Mouse (Mus musculus) forebrain, embryonic 16.5 days (tissue): Measurements from ENCODE around the gene Vps52. TPM values are rescaled to one million over a fixed set of nuclear protein-coding genes. Genes with fewer than 3 reads are reported as not detected.

Experiments used
- ATAC-seq: fragments of 200-750 bp; cut with Nextera tagmentation; 2 replicates; pipeline ENCODE4 v1.8.0; 2017; ENCODE audit warnings: mild to moderate bottlenecking, moderate library complexity
- H3K27ac ChIP-seq: fragments of 300-500 bp; sonication (generic); 2 replicates; pipeline ENCODE4 v1.5.1; 2014; ENCODE audit warnings: low read length, control low read depth
- H3K27me3 ChIP-seq: fragments of 300-500 bp; sonication (generic); replicated peaks from 2 replicates; pipeline ENCODE4 v1.6.1; 2014; ENCODE audit warnings: low read length; ENCODE audit not compliant: control insufficient read depth, insufficient read depth
- H3K36me3 ChIP-seq: fragments of 300-500 bp; sonication (generic); 2 replicates; pipeline ENCODE4 v1.6.1; 2014; ENCODE audit not compliant: control insufficient read depth, insufficient read depth
- H3K4me1 ChIP-seq: fragments of 300-500 bp; sonication (generic); replicated peaks from 2 replicates; pipeline ENCODE4 v1.6.1; 2014; ENCODE audit warnings: low read length; ENCODE audit not compliant: control insufficient read depth, insufficient read depth
- H3K4me2 ChIP-seq: fragments of 300-500 bp; sonication (generic); 2 replicates; pipeline ENCODE4 v1.6.1; 2014; ENCODE audit warnings: mild to moderate bottlenecking, low read length, control low read depth
- H3K4me3 ChIP-seq: fragments of 300-500 bp; sonication (generic); replicated peaks from 2 replicates; pipeline ENCODE4 v1.5.1; 2014; ENCODE audit warnings: mild to moderate bottlenecking, low read length, control low read depth
- H3K9ac ChIP-seq: fragments of 300-500 bp; sonication (generic); replicated peaks from 2 replicates; pipeline ENCODE4 v1.6.1; 2014; ENCODE audit warnings: low read depth, low read length, control low read depth
- H3K9me3 ChIP-seq: fragments of 300-500 bp; sonication (generic); 2 replicates; pipeline ENCODE4 v1.6.1; 2016; ENCODE audit warnings: low read length; ENCODE audit not compliant: control insufficient read depth
- WGBS: fragments of 180-500 bp; shearing (Covaris S2); extraction: QIAGEN DNeasy Blood & Tissue Kit; methylation state at CpG from one replicate; pipeline ENCODE4 v1.1.7; 2014; 5-methylcytosine and 5-hydroxymethylcytosine counted together
- polyA plus RNA-seq: library from polyadenylated mRNA; unstranded; fragments of >200 nt; fragmentation: Nextera tagmentation; extraction: Ambion mirVana; gene quantifications from 2 replicates; pipeline ENCODE4 v1.2.1, GENCODE M21; 2015

Gene Vps52
- polyA plus RNA-seq, 1 experiment from 2014 or later: 81.0 TPM

DNA sequence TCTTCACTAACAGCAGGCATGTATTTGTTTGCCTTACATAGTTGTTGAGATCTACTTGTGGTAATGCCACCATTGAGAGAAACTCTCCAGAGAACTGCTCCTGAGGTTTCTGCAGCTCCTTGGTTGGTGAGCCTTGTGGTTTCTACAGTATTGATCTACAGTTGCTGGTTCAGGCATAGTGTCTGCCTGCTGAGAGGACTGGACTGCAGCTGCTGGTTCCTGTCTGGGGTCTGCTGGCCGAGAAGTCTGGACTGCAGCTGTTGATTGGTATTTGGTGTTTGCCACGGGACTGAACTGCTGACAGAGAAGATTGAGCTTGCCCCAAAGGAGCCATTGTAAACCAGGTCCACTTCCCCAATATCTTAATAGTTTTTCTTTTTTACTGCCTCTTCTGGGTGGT is 51.0 kb downstream of the Vps52 start:
- Histone ChIP-seq H3K4me1 (no peaks in the 10 kb centered on the region), H3K36me3 (no peaks in the 10 kb centered on the region), H3K9me3 (no peaks in the 10 kb centered on the region), H3K27me3 (no peaks in the 10 kb centered on the region), H3K4me3 (no peak overlapping the region), H3K27ac (no peak overlapping the region), H3K4me2 (no peak overlapping the region), H3K9ac (no peak overlapping the region)
- ATAC-seq: no peak
- WGBS: 68% methylated on average over 2 of the region's 2 CpGs

GRCm38 (mm10) chr17:34010156-34010555 is 54.5 kb downstream of the Vps52 start:
- 86% methylated on average over 5 of the region's 5 CpGs for WGBS
- H3K27me3 ChIP-seq: no peaks in the 10 kb centered on the region
- H3K4me1 ChIP-seq: no peaks in the 10 kb centered on the region
- no peak overlapping the region for H3K4me2 ChIP-seq
- no peak overlapping the region for H3K4me3 ChIP-seq
- H3K36me3 ChIP-seq: no peaks in the 10 kb centered on the region
- no peaks in the 10 kb centered on the region for H3K9me3 ChIP-seq
- no peak overlapping the region for H3K9ac ChIP-seq
- no peak overlapping the region for H3K27ac ChIP-seq
- ATAC-seq: no peak

- 94% methylated on average over 8 of the region's 8 CpGs for WGBS
- H3K9ac ChIP-seq: no peak overlapping the region
- no peaks in the 10 kb centered on the region for H3K36me3 ChIP-seq
- H3K4me2 ChIP-seq: no peak overlapping the region
- no peaks in the 10 kb centered on the region for H3K9me3 ChIP-seq
- ATAC-seq: no peak
- H3K4me3 ChIP-seq: no peak overlapping the region
- no peaks in the 10 kb centered on the region for H3K4me1 ChIP-seq
- H3K27me3 ChIP-seq: no peaks in the 10 kb centered on the region
- H3K27ac ChIP-seq: no peak overlapping the region
These were observed 57.8 kb downstream of the Vps52 start for GRCm38 (mm10) chr17:34013436-34013835.

Other genes with a start within 250 kb of the Vps52 start
- 73.0 and 77.8 TPM in 2 replicates for gene March2, start 237.1 kb upstream of the Vps52 start, polyA plus RNA-seq
- 411 and 469 TPM in 2 replicates for gene Rab11b, start 195.3 kb upstream of the Vps52 start, polyA plus RNA-seq
- 15.5 and 16.2 TPM in 2 replicates for gene Angptl4, start 174.0 kb upstream of the Vps52 start, polyA plus RNA-seq
- gene Kank3, start 145.3 kb upstream of the Vps52 start, polyA plus RNA-seq: 40.5 and 45.4 TPM in 2 replicates
- gene Rps28, start 131.2 kb upstream of the Vps52 start, polyA plus RNA-seq: 480 and 560 TPM in 2 replicates
- 386 and 402 TPM in 2 replicates for gene Ndufa7, start 131.2 kb upstream of the Vps52 start, polyA plus RNA-seq
- gene Cd320, start 112.7 kb upstream of the Vps52 start, polyA plus RNA-seq: 55.5 and 62.0 TPM in 2 replicates
- not detected in 2 replicates for gene Gm7029, start 82.0 kb upstream of the Vps52 start, polyA plus RNA-seq
- 3.7 and 4.6 TPM in 2 replicates for gene Kifc1, start 65.2 kb upstream of the Vps52 start, polyA plus RNA-seq
- 0.32 and 0.54 TPM in 2 replicates for gene Platr17, start 50.7 kb upstream of the Vps52 start, polyA plus RNA-seq
- 61.5 and 63.1 TPM in 2 replicates for gene Daxx, start 46.4 kb upstream of the Vps52 start, polyA plus RNA-seq
- gene Tapbp, start 39.9 kb upstream of the Vps52 start, polyA plus RNA-seq: 13.7 and 15.4 TPM in 2 replicates
- 17.1 and 17.2 TPM in 2 replicates for gene Zbtb22, start 39.9 kb upstream of the Vps52 start, polyA plus RNA-seq
- gene Rgl2, start 26.3 kb upstream of the Vps52 start, polyA plus RNA-seq: 40.8 and 52.3 TPM in 2 replicates
- gene Pfdn6, start 15.5 kb upstream of the Vps52 start, polyA plus RNA-seq: 182 and 196 TPM in 2 replicates
- 26.1 and 29.4 TPM in 2 replicates for gene Wdr46, start 15.2 kb upstream of the Vps52 start, polyA plus RNA-seq
- gene B3galt4, start 4.3 kb upstream of the Vps52 start, polyA plus RNA-seq: 10.0 and 13.2 TPM in 2 replicates
- gene Rps18, start 189 bp downstream of the Vps52 start, polyA plus RNA-seq: 811 and 837 TPM in 2 replicates
- gene H2-K1, start 44.5 kb downstream of the Vps52 start, polyA plus RNA-seq: 9.4 and 9.9 TPM in 2 replicates
- gene Ring1, start 68.9 kb downstream of the Vps52 start, polyA plus RNA-seq: 16.0 and 20.4 TPM in 2 replicates
- 63.9 and 65.4 TPM in 2 replicates for gene H2-Ke6, start 72.2 kb downstream of the Vps52 start, polyA plus RNA-seq
- 148 and 157 TPM in 2 replicates for gene Slc39a7, start 75.9 kb downstream of the Vps52 start, polyA plus RNA-seq
- 55.6 and 60.2 TPM in 2 replicates for gene Rxrb, start 76.0 kb downstream of the Vps52 start, polyA plus RNA-seq
- 2.3 and 4.0 TPM in 2 replicates for gene Col11a2, start 83.6 kb downstream of the Vps52 start, polyA plus RNA-seq
- gene H2-Oa, start 136.5 kb downstream of the Vps52 start, polyA plus RNA-seq: 0.22 and 0.28 TPM in 2 replicates
- 12.1 and 15.8 TPM in 2 replicates for gene H2-DMa, start 163.7 kb downstream of the Vps52 start, polyA plus RNA-seq
- 130 and 132 TPM in 2 replicates for gene Brd2, start 166.8 kb downstream of the Vps52 start, polyA plus RNA-seq
- gene H2-DMb2, start 187.5 kb downstream of the Vps52 start, polyA plus RNA-seq: 0.43 and 0.90 TPM in 2 replicates
- gene H2-DMb1, start 197.3 kb downstream of the Vps52 start, polyA plus RNA-seq: 0.66 and 0.98 TPM in 2 replicates
- gene Tap1, start 231.7 kb downstream of the Vps52 start, polyA plus RNA-seq: 1.9 and 2.6 TPM in 2 replicates
- 0.43 and 1.5 TPM in 2 replicates for gene Psmb9, start 232.0 kb downstream of the Vps52 start, polyA plus RNA-seq
- 1.5 and 2.5 TPM in 2 replicates for gene Psmb8, start 241.9 kb downstream of the Vps52 start, polyA plus RNA-seq
- gene Tap2, start 247.7 kb downstream of the Vps52 start, polyA plus RNA-seq: 1.6 and 2.6 TPM in 2 replicates